In genomic region chr3:97890205-97890604, GRCm38 (mm10) we compare ENCODE assay signal across 24 mouse cellular contexts.
"Had no signal": no experiment of that assay in that cellular context is flagged by ENCODE, and none has a peak within 500 bp of the region (broad histone marks: within the 10 kb centered on the region; RNA-seq: fewer than 3 reads in every experiment).

No protein-coding gene starts in this region.

- H3K36me3 ChIP-seq: heart, embryonic 10.5 days; heart, embryonic 12.5 days; hindbrain, embryonic 10.5 days; hindbrain, embryonic 12.5 days; intestine, embryonic 15.5 days; limb, embryonic 10.5 days; limb, embryonic 12.5 days had no signal

- ATAC-seq: forebrain, postnatal 0 days; hindbrain, embryonic 16.5 days; inflammation-experienced regulatory T-cells, adult 6 months; intestine, embryonic 15.5 days; intestine, postnatal 0 days had no signal

- DNase-seq: forebrain, postnatal 0 days; gastrocnemius, adult 2 months; gastrocnemius, postnatal 10 days; gastrocnemius, postnatal 25 days; heart, adult 18-20 months; heart, postnatal 10 days; heart, postnatal 4 days; kidney, adult 18-20 months; kidney, adult 8-10 months; kidney, postnatal 10 days; kidney, postnatal 36 days; layer of hippocampus, adult 9-11 months; layer of hippocampus, postnatal 36 days had no signal

- H3K4me2 ChIP-seq: heart, embryonic 12.5 days; hindbrain, embryonic 12.5 days; hindbrain, embryonic 14.5 days; intestine, embryonic 15.5 days; limb, embryonic 12.5 days had no signal

- H3K27ac ChIP-seq: gastrocnemius, adult 2 months; heart, embryonic 10.5 days; hindbrain, embryonic 10.5 days; hindbrain, embryonic 12.5 days; hindbrain, embryonic 14.5 days; intestine, embryonic 15.5 days; limb, embryonic 10.5 days; limb, embryonic 12.5 days had no signal

- H3K4me3 ChIP-seq: gastrocnemius, adult 2 months; heart, embryonic 10.5 days; heart, embryonic 12.5 days; hindbrain, embryonic 10.5 days; hindbrain, embryonic 12.5 days; intestine, embryonic 15.5 days; limb, embryonic 10.5 days; limb, embryonic 12.5 days had no signal

- H3K9ac ChIP-seq: forebrain, postnatal 0 days; heart, embryonic 12.5 days; hindbrain, embryonic 12.5 days; hindbrain, embryonic 14.5 days; intestine, embryonic 15.5 days; limb, embryonic 12.5 days had no signal

- H3K9me3 ChIP-seq: heart, embryonic 10.5 days; heart, embryonic 12.5 days; hindbrain, embryonic 10.5 days; hindbrain, embryonic 12.5 days; intestine, embryonic 15.5 days; limb, embryonic 10.5 days; limb, embryonic 12.5 days had no signal
